Mouse (Mus musculus) limb, embryonic 14.5 days (tissue): ENCODE measurements around the gene Atxn10. TPM values are rescaled to one million over a fixed set of nuclear protein-coding genes. Genes with fewer than 3 reads are reported as not detected.

ENCODE experiments used
- ATAC-seq: fragments of 200-750 bp; cut with Nextera tagmentation; 2 replicates; pipeline ENCODE4 v1.8.0; 2017; ENCODE audit warnings: low read depth, moderate number of reproducible peaks, moderate TSS enrichment; ENCODE audit not compliant: low FRiP score
- DNase-seq: peaks from one replicate; pipeline ENCODE4 v3.0.0-alpha.2; 2015; ENCODE audit warnings: low spot score
- H3K27ac ChIP-seq: fragments of 300-500 bp; sonication (generic); replicated peaks from 2 replicates; pipeline ENCODE4 v1.5.1; 2014; ENCODE audit warnings: low read depth, mild to moderate bottlenecking, low read length, moderate library complexity, mixed read lengths
- H3K27me3 ChIP-seq: fragments of 300-500 bp; sonication (generic); 2 replicates; pipeline ENCODE4 v1.6.1; 2014; ENCODE audit warnings: low read length, mixed read lengths; ENCODE audit not compliant: control insufficient read depth, insufficient read depth
- H3K36me3 ChIP-seq: fragments of 300-500 bp; sonication (generic); 2 replicates; pipeline ENCODE4 v1.6.1; 2014; ENCODE audit warnings: mild to moderate bottlenecking, low read length, moderate library complexity, mixed read lengths; ENCODE audit not compliant: control insufficient read depth, insufficient read depth
- H3K4me1 ChIP-seq: fragments of 300-500 bp; sonication (generic); 2 replicates; pipeline ENCODE4 v1.6.1; 2014; ENCODE audit warnings: antibody characterized with exemption, low read length, mixed read lengths; ENCODE audit not compliant: control insufficient read depth, insufficient read depth
- H3K4me2 ChIP-seq: fragments of 300-500 bp; sonication (generic); replicated peaks from 2 replicates; pipeline ENCODE4 v1.6.1; 2014; ENCODE audit warnings: low read depth, mild to moderate bottlenecking, low read length, moderate library complexity; ENCODE audit not compliant: severe bottlenecking
- H3K4me3 ChIP-seq: fragments of 300-500 bp; sonication (generic); replicated peaks from 2 replicates; pipeline ENCODE4 v1.5.1; 2014; ENCODE audit warnings: low read length
- H3K9ac ChIP-seq: fragments of 300-500 bp; sonication (generic); 2 replicates; pipeline ENCODE4 v1.6.1; 2014; ENCODE audit warnings: mild to moderate bottlenecking, low read depth, low read length, moderate library complexity; ENCODE audit not compliant: severe bottlenecking
- H3K9me3 ChIP-seq: fragments of 300-500 bp; sonication (generic); 2 replicates; pipeline ENCODE4 v1.6.1; 2016; ENCODE audit warnings: low read length; ENCODE audit not compliant: control insufficient read depth
- POLR2A ChIP-seq: fragments of 200-500 bp; IDR thresholded peaks from 2 replicates; pipeline ENCODE4 v1.8.0; 2012; ENCODE audit warnings: inconsistent platforms, mild to moderate bottlenecking, moderate library complexity, borderline replicate concordance; ENCODE audit not compliant: insufficient read depth, insufficient read length; ENCODE audit errors: extremely low read depth
- WGBS: fragments of 180-500 bp; shearing (Covaris S2); extraction: QIAGEN DNeasy Blood & Tissue Kit; methylation state at CpG from one replicate; pipeline ENCODE4 v1.1.7; 2014; 5-methylcytosine and 5-hydroxymethylcytosine counted together
- polyA plus RNA-seq, 2 experiments: library from polyadenylated mRNA; depleted of rRNA in 1 of 2; stranded (reverse) in 1 of 2; unstranded in 1 of 2; fragments of >200 nt; fragmentation: Nextera tagmentation in 1 of 2; extraction: Ambion mirVana in 1 of 2; gene quantifications; 2 replicates each; pipeline versions ENCODE4 v1.2.1 to v1.2.3; 2012 to 2014

Atxn10 gene
- polyA plus RNA-seq, 2 experiments, result 187 to 300 TPM

DNA sequence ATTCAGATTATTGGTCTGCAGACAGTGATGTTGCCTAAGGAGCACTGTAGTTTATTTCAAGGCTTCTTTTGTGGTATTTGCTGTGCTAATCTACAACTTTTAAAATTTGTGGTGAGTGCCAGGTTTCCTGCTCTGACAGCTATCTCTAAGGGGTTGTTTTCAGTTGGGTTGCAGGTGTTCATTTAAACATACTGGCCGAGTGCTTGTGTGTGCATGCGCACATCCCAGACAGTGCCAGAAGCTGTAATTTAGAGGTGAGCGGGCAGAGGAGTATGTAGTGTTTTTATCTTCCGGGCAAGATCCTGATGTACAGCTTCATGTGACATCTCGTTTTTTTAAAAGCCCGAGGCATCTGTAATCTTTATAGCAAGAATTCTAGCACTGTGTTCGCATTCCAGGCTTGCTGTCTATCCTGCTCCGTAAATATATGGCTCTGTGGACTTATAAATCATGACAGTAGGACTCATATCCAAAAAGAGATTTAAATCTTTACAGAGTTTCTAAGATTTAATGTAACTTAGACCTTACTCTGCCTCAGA is 73.3 kb downstream of the Atxn10 start:
- Histone ChIP-seq H3K9ac (no peak overlapping the region), H3K27ac (no peak overlapping the region), H3K4me1 (no peaks in the 10 kb centered on the region), H3K4me3 (no peak overlapping the region), H3K4me2 (no peak overlapping the region), H3K27me3 (no peaks in the 10 kb centered on the region), H3K36me3 (peaks cover 13% of the 10 kb centered on the region), H3K9me3 (no peaks in the 10 kb centered on the region)
- DNase-seq, result peak; percentile 52
- TF ChIP-seq POLR2A, result no peak
- WGBS, result 58% methylated on average over 8 of the region's 8 CpGs
- ATAC-seq, result no peak

DNA sequence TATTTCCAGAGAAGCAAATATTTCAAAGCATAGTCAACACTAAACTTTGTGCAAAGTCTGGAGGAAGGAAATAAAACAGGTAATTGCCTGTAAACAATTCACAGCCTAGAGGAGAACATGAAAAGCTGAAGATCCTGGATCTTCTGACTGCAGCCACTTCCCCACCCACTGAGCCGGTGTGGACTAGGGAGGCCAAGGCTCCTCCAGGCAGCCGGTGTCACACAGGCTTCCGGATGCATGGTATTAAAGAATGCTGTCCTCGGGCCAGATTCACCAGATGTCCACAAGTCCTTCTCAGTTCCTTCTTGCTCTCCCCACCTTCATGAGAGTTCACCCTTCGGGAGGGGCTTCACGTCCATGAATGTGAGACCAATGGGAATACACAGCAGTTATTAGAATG is 73.8 kb downstream of the Atxn10 start:
- DNase-seq, result peak; percentile 13
- 56% methylated on average over 6 of the region's 6 CpGs for WGBS
- ATAC-seq, result peak; percentile 44; the same call in 1 of the 2 replicates
- Histone ChIP-seq H3K4me2 (no peak overlapping the region), H3K36me3 (peaks cover 13% of the 10 kb centered on the region), H3K27me3 (no peaks in the 10 kb centered on the region), H3K9ac (no peak overlapping the region), H3K27ac (no peak overlapping the region), H3K9me3 (no peaks in the 10 kb centered on the region), H3K4me1 (no peaks in the 10 kb centered on the region), H3K4me3 (no peak overlapping the region)
- TF ChIP-seq POLR2A, result no peak

DNA sequence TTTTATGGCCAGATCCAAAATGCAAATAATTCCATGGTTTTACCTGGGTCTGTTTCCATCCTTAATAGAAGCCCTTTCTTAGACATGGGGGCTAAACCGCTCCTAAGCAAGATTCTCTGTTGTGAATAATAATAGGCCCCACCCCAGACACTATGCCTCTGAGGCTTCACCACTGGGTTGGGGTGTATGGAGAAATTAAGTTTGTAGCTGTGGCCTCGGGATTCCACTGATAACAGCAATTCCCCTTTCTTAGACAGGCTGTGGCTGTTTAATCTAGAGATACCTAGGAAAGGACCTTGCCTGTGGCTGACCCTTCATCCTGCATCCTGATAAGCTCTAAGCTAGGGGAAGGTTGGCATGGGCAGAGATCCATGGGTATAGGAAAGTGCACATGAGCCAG is 78.6 kb downstream of the Atxn10 start:
- DNase-seq, result no peak
- H3K27ac ChIP-seq, result no peak overlapping the region
- H3K4me2 ChIP-seq, result no peak overlapping the region

DNA sequence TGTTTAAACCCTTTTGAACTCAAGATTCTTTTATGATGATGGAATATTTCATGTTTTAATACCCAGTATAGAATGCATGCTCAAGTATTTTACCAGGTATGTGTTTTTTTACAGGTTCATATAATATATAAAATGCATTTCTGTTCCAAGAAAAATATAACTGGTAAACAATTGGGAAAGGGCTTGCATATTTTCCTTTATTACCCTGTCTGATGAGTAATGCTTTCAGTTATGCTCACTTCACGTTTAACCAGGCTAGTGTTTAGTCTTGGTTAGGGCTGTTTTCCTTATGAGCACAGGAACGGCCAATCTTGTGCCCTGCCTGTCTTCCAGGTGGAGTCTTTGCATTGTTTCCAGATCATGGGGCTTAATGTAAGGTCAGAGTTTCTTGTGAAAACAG is 84.6 kb downstream of the Atxn10 start:
- ATAC-seq (no peak), DNase-seq (no peak)
- Histone ChIP-seq H3K4me3 (no peak overlapping the region), H3K4me2 (no peak overlapping the region), H3K27me3 (no peaks in the 10 kb centered on the region), H3K4me1 (no peaks in the 10 kb centered on the region), H3K36me3 (peaks cover 7% of the 10 kb centered on the region), H3K9ac (no peak overlapping the region), H3K9me3 (no peaks in the 10 kb centered on the region), H3K27ac (no peak overlapping the region)
- WGBS, result 54% methylated on average over 2 of the region's 2 CpGs
- TF ChIP-seq POLR2A, result no peak

More for the DNA sequence above, 78.6 kb downstream of the Atxn10 start:
- Histone ChIP-seq H3K36me3 (peaks cover 13% of the 10 kb centered on the region), H3K4me1 (no peaks in the 10 kb centered on the region), H3K4me3 (no peak overlapping the region), H3K9me3 (no peaks in the 10 kb centered on the region), H3K27me3 (no peaks in the 10 kb centered on the region), H3K9ac (no peak overlapping the region)
- WGBS, result 92% methylated on average over 2 of the region's 2 CpGs
- no peak for ATAC-seq
- no peak for TF ChIP-seq POLR2A

DNA sequence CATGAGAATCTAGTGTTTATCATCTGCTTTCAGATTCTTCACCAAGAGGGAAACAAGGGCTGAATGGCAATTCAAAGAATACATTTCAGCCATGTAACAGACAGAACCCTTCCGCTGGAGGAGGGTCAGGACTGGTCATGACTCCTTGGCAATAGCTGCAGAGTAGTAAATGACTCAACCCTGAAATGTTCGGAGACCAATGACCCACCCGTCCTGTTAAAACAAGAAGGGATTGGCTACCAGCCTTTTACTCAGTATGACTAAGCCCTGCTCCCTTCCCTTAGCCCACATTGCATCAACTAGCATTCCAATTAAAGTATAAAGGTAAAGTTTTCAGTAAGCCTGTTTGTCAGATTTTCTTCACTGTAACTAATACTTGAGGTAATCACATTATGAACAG is 88.2 kb downstream of the Atxn10 start:
- ATAC-seq, result no peak
- Histone ChIP-seq H3K27ac (no peak overlapping the region), H3K9me3 (no peaks in the 10 kb centered on the region), H3K4me2 (no peak overlapping the region), H3K4me1 (no peaks in the 10 kb centered on the region), H3K4me3 (no peak overlapping the region), H3K36me3 (no peaks in the 10 kb centered on the region; the same call in 1 of the 2 replicates), H3K27me3 (no peaks in the 10 kb centered on the region), H3K9ac (no peak overlapping the region)
- no peak for TF ChIP-seq POLR2A
- DNase-seq, result no peak
- 77% methylated on average over 3 of the region's 3 CpGs for WGBS

DNA sequence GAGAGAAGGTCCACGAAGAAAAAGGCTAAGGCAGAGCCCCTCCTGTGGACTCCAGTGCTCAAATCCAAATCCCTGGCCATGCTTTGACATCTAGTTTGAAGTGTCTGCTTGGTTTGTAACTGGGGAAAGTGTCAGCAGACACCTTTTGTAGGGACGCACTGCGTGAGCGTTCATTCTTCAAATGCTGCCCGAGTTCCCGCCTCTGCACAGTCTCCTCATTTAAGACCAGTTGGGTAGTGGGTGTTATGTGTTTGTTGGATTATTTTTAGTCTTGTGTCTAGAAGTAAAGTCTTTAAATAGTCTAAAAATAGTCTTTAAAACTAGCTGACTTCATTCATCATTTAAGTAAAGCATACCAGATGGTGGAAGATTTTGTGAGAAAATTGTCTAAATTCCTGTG is 92.1 kb downstream of the Atxn10 start:
- 83% methylated on average over 6 of the region's 6 CpGs for WGBS
- DNase-seq (no peak), ATAC-seq (no peak)
- Histone ChIP-seq H3K27ac (no peak overlapping the region), H3K4me3 (no peak overlapping the region), H3K9ac (no peak overlapping the region), H3K36me3 (no peaks in the 10 kb centered on the region; the same call in 1 of the 2 replicates), H3K4me2 (no peak overlapping the region), H3K9me3 (no peaks in the 10 kb centered on the region), H3K27me3 (no peaks in the 10 kb centered on the region), H3K4me1 (no peaks in the 10 kb centered on the region)
- no peak for TF ChIP-seq POLR2A
